Mouse (Mus musculus) hindbrain, embryonic 12.5 days (tissue): ENCODE measurements around the gene Fam71e1. TPM values are rescaled to one million over a fixed set of nuclear protein-coding genes. Genes with fewer than 3 reads are reported as not detected.

Experiments used
- ATAC-seq: fragments of 200-750 bp; cut with Nextera tagmentation; 2 replicates; pipeline ENCODE4 v1.8.0; 2017; ENCODE audit warnings: moderate TSS enrichment; ENCODE audit not compliant: low FRiP score
- H3K27ac ChIP-seq: fragments of 300-500 bp; sonication (generic); 2 replicates; pipeline ENCODE4 v1.5.1; 2016; ENCODE audit warnings: mild to moderate bottlenecking
- H3K27me3 ChIP-seq: fragments of 300-500 bp; sonication (generic); 2 replicates; pipeline ENCODE4 v1.6.1; 2016; ENCODE audit warnings: mild to moderate bottlenecking
- H3K36me3 ChIP-seq: fragments of 300-500 bp; sonication (generic); 2 replicates; pipeline ENCODE4 v1.6.1; 2016; ENCODE audit warnings: mild to moderate bottlenecking
- H3K4me1 ChIP-seq: fragments of 300-500 bp; sonication (generic); 2 replicates; pipeline ENCODE4 v1.6.1; 2016
- H3K4me2 ChIP-seq: fragments of 300-500 bp; sonication (generic); replicated peaks from 2 replicates; pipeline ENCODE4 v1.6.1; 2016; ENCODE audit warnings: mild to moderate bottlenecking
- H3K4me3 ChIP-seq: fragments of 300-500 bp; sonication (generic); 2 replicates; pipeline ENCODE4 v1.5.1; 2016; ENCODE audit warnings: mild to moderate bottlenecking
- H3K9ac ChIP-seq: fragments of 300-500 bp; sonication (generic); 2 replicates; pipeline ENCODE4 v1.6.1; 2016; ENCODE audit warnings: mild to moderate bottlenecking, moderate library complexity
- H3K9me3 ChIP-seq: fragments of 300-500 bp; sonication (generic); replicated peaks from 2 replicates; pipeline ENCODE4 v1.6.1; 2016; ENCODE audit warnings: mild to moderate bottlenecking
- WGBS: fragments of 180-500 bp; shearing (Covaris S2); methylation state at CpG from one replicate; pipeline ENCODE4 v1.1.7; 2016; 5-methylcytosine and 5-hydroxymethylcytosine counted together
- polyA plus RNA-seq: library from polyadenylated mRNA; unstranded; fragments of >200 nt; fragmentation: Nextera tagmentation; extraction: Ambion mirVana; gene quantifications from 2 replicates; pipeline ENCODE4 v1.2.1, GENCODE M21; 2016

Gene Fam71e1
- polyA plus RNA-seq, 1 experiment from 2014 or later: 26.0 TPM

DNA sequence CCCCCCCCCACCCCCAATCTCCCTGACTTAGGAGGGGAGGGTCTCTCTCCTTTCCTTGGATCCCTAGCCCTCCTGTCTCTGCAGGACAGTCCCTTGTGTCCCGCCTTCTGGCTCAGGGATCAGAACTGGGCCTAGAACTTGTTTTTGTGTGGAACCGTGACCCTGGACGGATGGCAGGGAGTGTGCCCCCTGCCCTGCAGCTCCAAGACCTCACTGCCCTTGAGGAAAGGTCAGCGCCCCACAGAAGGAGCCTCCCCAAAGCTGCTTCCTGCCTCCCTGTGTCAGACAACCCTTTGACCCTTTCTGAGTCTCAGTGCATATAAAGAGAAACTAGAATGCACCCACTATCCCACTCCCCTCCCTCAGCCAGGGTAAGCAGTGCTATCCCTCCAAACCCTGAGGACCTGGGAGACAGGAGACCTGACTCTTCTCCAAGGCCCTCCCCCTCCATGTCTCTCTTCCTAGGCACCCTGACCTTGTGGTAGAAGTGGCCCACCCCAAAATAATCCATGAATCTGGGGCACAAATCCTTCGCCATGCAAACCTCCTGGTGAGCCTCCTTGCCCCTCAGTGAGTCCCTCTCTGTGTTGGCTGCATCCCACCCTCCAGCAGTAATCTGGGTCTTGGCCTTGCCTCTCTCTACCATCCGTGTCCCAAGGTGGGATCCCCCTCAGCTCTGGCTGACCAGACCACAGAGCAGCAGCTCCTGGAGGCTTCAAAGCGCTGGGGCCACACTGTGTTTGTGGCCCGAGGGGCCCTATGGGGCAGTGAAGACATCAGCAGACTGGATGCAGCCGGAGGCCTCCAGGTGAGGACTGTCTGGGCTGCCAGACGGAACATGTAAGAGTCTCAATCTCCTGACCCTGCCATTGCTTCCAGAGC, 30.1 kb upstream of the Fam71e1 start:
- WGBS: 77% methylated on average over 9 of the region's 10 CpGs
- Histone ChIP-seq H3K4me3 (no peak overlapping the region), H3K4me2 (no peak overlapping the region), H3K9me3 (no peaks in the 10 kb centered on the region), H3K4me1 (peaks cover 52% of the 10 kb centered on the region), H3K9ac (no peak overlapping the region), H3K27ac (peak overlapping the region; percentile 64), H3K36me3 (peaks cover 27% of the 10 kb centered on the region), H3K27me3 (peaks cover 16% of the 10 kb centered on the region)
- ATAC-seq: no peak

DNA sequence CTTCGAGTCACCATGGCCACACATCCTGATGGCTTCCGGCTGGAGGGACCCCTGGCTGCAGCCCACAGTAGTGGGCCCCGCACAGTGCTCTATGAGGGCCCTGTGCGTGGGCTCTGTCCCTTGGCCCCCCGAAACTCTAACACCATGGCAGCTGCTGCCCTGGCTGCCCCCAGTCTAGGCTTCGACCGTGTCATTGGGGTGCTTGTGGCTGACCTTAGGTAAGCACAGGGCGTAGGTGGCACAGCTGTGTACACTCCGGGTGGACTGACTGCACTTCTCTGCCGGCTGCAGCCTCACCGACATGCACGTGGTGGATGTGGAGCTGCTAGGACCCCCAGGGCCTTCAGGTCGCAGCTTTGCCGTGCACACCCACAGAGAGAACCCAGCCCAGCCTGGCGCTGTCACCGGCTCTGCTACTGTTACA, 29.5 kb upstream of the Fam71e1 start:
- Histone ChIP-seq H3K27ac (peak overlapping the region; percentile 91), H3K9ac (no peak overlapping the region), H3K36me3 (peaks cover 20% of the 10 kb centered on the region), H3K9me3 (no peaks in the 10 kb centered on the region), H3K4me2 (peak overlapping the region; percentile 71; the same call in 1 of the 2 replicates), H3K4me3 (no peak overlapping the region), H3K4me1 (peaks cover 54% of the 10 kb centered on the region), H3K27me3 (peaks cover 10% of the 10 kb centered on the region)
- ATAC-seq: no peak
- WGBS: 87% methylated on average over 16 of the region's 16 CpGs

DNA sequence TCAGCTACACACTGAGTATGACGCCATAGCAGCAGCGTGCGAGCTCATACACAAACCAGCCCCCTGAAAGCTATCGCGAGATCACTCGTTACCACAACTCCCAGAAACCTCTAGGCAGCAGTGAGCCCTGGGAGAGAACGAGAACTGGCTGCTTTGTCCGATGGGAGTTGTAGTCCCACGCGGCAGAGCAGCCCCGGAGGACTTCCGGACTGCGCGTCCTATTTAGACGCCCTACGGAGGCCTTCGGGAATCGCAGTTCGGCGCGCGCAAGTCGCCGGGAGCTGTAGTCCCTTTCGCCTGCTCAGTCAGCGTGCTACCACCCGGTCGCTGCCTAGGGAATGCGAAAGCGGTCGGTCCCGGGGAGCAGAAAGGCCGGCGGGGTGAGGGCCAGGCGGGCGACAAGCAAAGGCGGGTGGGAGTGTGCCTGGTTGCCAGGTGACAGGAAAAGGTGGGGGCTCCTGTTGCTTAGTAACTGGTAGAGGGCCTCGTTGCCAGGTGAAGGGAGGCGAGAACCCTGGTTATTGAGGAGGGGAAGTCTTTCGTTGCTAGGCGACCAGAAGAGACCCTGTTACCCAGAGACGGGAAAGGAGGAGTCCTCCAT, 28.5 kb upstream of the Fam71e1 start, which contains the start of gene Josd2:
Gene Josd2 (plus strand): TSS at position 170 of the 601 bp plus-strand sequence.
- Histone ChIP-seq H3K4me1 (peaks cover 55% of the 10 kb centered on the region), H3K9me3 (no peaks in the 10 kb centered on the region), H3K4me3 (peak within 1 kb of the TSS; percentile 50), H3K4me2 (peak within 1 kb of the TSS; percentile 71), H3K36me3 (peaks cover 10% of the 10 kb centered on the region), H3K27me3 (no peaks in the 10 kb centered on the region), H3K9ac (peak within 1 kb of the TSS; percentile 65), H3K27ac (peak within 1 kb of the TSS; percentile 91)
- WGBS: under 1% methylated on average over 42 of the region's 42 CpGs
- peak; percentile 91 for ATAC-seq

DNA sequence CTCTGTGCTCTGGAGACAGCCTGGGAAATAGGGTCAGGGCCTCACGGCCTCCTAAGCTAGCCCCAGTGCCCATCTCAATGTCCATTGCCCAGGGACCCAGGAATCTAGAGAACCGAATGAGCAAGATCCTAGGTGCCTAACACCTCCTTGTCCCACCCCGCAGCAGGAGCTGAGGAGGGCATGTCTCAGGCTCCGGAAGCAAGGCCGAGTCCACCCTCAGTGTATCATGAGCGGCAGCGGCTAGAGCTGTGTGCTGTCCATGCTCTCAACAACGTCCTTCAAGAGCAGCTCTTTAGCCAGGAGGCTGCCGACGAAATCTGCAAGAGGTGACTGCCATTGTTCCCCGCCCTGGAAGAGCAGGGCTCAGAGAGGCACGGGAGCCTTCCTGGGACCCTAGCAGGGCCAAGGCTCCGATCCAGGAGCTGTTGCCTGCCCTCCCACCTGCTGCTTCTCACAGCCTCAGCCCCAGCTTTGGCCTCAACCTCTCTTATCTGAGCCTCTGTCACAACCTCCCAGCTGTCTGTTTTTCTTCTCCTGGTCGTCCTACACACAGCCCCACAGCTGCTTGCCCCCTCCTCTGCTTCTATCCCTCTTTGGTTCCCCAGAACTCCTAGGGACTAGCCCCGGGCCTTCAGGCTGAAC, 27.6 kb upstream of the Fam71e1 start:
- Histone ChIP-seq H3K9ac (peak overlapping the region; percentile 65), H3K4me1 (peaks cover 57% of the 10 kb centered on the region), H3K9me3 (no peaks in the 10 kb centered on the region), H3K36me3 (peaks cover 2% of the 10 kb centered on the region), H3K4me3 (peak overlapping the region; percentile 50), H3K27me3 (no peaks in the 10 kb centered on the region), H3K27ac (peak overlapping the region; percentile 91), H3K4me2 (peak overlapping the region; percentile 71)
- no peak for ATAC-seq
- WGBS: 52% methylated on average over 15 of the region's 15 CpGs

DNA sequence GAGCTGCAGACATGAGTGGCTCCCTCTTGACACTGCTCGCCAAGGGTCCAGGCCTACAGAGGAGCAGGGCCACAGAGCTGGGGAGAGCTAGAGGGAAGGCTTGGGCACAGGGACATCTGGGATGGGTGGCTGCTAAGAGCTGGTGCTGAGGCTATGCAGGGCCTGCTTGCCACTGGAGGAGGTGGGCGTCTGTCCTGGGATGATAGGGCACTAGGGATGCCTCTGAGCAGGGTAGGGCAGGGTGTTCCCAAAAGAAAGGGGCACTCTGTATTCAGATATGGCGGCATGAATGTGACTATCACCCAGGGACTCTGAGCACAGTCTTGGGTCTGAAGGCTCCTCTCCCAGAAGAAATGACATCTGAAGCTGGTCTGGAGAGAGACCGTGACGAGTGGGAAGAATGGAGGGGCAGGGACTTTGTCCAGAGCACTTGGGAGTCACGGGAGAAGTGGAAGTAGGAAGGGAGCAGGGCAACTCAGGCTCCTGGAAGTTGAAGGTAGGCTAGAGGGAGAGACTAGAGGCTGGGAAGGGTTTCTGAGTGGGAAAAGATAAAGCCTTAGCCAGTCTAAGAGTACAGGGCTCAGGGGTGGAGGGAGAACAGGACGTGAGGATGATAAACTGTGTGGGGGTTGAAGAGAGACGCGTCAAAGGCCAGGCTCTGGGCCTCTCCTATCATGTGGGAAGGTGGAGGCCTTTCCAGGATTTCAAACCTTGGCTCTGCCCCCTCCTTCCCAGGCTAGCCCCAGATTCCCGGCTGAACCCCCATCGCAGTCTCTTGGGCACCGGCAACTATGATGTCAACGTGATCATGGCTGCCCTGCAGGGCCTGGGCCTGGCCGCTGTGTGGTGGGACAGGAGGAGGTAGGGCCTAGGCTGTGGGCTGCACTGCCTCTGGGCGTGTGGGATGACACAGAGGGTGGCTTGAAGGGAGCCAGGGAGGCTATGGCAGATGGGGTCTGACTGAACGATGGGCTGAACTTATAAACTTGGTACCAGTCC, 26.4 kb upstream of the Fam71e1 start:
- H3K9ac ChIP-seq: no peak overlapping the region; the same call in 1 of the 2 replicates
- peak overlapping the region; percentile 91; the same call in 1 of the 2 replicates for H3K27ac ChIP-seq
- no peaks in the 10 kb centered on the region for H3K9me3 ChIP-seq
- no peaks in the 10 kb centered on the region for H3K36me3 ChIP-seq
- H3K4me3 ChIP-seq: no peak overlapping the region
- WGBS: 90% methylated on average over 16 of the region's 16 CpGs
- no peak for ATAC-seq
- H3K4me1 ChIP-seq: peaks cover 57% of the 10 kb centered on the region
- peak overlapping the region; percentile 71; the same call in 1 of the 2 replicates for H3K4me2 ChIP-seq
- no peaks in the 10 kb centered on the region for H3K27me3 ChIP-seq

DNA sequence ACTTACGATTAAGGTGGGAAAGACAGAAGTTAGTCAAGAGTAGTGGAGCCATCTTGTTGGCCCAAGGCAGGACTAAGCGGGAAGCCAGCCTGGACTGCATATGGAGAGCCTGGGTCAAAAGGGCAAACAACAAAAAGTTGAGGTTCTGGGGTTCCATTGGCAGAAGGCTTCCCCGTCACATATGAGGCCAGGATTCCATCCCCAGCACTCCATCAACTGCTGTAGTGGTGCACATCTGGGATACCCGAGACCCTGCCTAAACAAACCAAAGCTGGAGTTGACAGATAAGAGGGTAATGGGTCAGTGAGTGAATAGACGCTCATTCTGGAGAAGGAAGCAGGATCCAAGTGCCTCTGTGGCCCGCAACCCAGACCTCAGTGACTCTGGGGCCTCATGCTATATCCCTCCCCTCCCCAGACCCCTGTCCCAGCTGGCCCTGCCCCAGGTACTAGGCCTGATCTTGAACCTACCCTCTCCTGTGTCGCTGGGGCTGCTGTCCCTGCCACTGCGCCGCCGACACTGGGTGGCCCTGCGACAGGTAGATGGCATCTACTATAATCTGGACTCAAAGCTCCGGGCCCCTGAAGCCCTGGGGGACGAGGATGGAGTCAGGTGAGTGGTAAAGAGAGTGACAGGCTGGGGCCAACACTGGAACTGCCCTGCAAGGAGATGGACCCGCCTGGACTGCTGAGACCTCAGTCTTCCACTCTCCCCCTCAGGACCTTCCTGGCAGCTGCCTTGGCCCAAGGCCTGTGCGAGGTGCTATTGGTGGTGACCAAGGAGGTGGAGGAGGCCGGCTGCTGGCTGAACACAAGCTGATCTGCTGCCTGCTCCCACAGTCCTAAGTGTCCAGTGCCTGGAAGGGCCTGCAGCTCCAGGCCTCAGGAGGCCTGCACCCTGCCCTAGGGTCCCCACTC, 25.4 kb upstream of the Fam71e1 start:
- 86% methylated on average over 16 of the region's 16 CpGs for WGBS
- H3K4me1 ChIP-seq: peaks cover 57% of the 10 kb centered on the region
- no peak overlapping the region for H3K4me2 ChIP-seq
- no peak overlapping the region for H3K4me3 ChIP-seq
- no peak overlapping the region for H3K9ac ChIP-seq
- no peak for ATAC-seq
- no peak overlapping the region for H3K27ac ChIP-seq
- H3K36me3 ChIP-seq: no peaks in the 10 kb centered on the region
- H3K27me3 ChIP-seq: peaks cover 9% of the 10 kb centered on the region
- no peaks in the 10 kb centered on the region for H3K9me3 ChIP-seq

DNA sequence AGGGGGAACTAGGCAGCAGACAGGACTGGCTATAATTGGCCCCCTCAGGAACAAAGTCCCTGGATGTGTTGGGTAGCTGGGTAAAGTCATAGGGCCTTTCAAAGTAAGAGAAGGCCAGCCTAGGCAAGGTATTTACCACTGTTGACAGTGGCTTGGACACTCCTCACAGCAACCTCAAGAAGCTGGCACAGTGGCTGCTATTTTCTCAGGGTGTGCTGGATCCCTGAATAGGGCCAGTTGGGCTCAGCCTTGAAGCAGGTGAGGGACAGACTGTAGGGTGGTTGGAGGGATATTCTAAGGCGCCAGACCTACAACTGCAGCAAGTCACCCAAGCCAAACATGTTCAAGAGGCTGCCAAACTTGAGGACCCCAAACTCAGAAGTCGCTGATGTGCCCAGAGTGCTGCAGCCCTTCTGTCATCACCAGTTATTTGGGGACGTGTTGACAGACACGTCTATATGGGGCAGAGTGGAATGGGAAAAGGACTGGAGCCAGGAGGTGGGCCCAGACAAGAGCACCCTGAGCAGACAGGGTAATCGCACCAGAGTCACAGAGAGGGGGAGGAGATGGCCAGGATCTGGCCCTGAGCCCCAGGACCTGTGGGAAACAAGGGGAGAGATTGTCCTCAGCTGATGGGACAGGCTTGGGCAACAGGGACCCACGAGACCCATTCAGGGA, 24.4 kb upstream of the Fam71e1 start:
- Histone ChIP-seq H3K27ac (no peak overlapping the region), H3K9me3 (no peaks in the 10 kb centered on the region), H3K4me2 (no peak overlapping the region), H3K4me1 (peaks cover 54% of the 10 kb centered on the region), H3K36me3 (no peaks in the 10 kb centered on the region), H3K9ac (no peak overlapping the region), H3K4me3 (no peak overlapping the region), H3K27me3 (peaks cover 19% of the 10 kb centered on the region)
- no peak for ATAC-seq
- WGBS: 57% methylated on average over 6 of the region's 6 CpGs

DNA sequence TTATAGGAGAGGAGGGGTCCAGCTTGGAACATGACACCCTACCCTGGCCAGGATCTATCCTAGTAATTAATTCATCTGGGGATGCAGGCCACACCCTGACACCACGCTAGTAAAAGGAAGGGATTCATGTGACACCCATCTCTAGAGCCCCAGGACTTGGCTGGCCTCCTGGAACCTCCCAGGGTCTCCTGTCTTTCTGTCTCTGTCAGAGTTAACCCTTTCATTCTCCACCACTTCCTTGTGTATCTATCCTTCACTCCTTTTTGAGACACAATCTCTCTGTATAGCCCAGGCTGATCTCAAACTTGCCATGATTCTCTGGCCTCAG, 23.9 kb upstream of the Fam71e1 start:
- Histone ChIP-seq H3K4me3 (no peak overlapping the region), H3K9me3 (no peaks in the 10 kb centered on the region), H3K36me3 (no peaks in the 10 kb centered on the region), H3K9ac (no peak overlapping the region), H3K4me1 (peaks cover 54% of the 10 kb centered on the region), H3K27ac (peak overlapping the region; percentile 66; the same call in 1 of the 2 replicates), H3K4me2 (no peak overlapping the region), H3K27me3 (peaks cover 24% of the 10 kb centered on the region)
- ATAC-seq: no peak
- 25% methylated on average over 1 of the region's 1 CpGs for WGBS

DNA sequence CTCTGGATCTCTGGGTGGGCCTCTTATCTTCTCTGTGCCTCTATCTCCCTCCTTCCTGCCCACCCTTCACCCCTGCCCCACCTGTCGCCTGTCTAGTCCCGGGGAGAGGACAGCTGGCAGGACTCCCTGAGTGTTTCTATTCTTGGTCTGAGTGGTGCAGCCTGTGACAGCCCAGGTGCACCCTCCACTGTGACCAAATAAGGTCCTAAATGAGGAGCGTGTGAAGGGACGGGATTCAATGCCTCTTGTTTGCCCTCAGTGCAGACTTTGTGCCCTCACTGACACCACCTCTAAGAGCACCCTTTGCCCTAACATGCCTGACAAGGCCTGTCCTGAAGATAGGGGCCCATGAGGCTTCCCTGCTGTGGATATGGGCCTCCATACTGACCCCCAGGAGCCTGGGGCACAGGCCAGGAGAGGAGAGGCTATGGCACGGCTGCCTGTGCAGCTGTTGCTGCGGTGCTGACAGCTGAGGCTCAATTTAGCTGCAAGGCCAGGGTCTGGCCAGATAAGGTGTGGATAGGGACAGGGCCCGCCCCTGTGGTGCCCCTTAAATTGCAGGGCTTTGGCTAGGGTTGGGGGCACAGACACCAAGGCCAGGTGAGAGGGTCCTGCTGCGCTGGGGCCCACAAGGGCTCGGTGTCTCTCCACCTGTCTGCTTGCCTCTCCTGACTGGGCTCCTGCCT, 23.3 kb upstream of the Fam71e1 start:
- Histone ChIP-seq H3K9me3 (no peaks in the 10 kb centered on the region), H3K4me1 (peaks cover 54% of the 10 kb centered on the region), H3K36me3 (no peaks in the 10 kb centered on the region), H3K4me2 (no peak overlapping the region), H3K27ac (peak overlapping the region; percentile 66), H3K4me3 (no peak overlapping the region), H3K9ac (no peak overlapping the region), H3K27me3 (peaks cover 30% of the 10 kb centered on the region)
- ATAC-seq: no peak
- 63% methylated on average over 9 of the region's 9 CpGs for WGBS

DNA sequence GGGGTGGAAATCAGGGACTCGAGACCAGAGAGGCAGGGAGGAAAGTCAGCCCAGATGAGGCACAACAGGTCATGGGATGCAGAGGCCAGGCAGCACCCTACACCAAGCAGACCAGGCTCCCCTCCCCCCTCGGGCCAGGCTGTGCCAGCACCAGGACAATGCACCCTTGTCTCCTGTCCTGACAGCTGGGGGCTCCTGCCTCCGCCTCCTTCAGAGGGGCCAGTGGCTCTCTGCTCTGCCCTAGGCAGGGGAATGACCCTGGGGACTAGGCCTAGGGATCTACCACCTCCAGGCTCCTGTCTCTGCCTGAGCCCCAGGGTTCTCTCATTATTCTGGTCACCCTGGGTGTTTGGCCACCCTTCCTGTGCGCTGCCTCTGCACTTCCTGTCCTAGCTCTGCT, 22.0 kb upstream of the Fam71e1 start:
- ATAC-seq: peak; percentile 81
- no peak overlapping the region for H3K4me3 ChIP-seq
- H3K9ac ChIP-seq: peak overlapping the region; percentile 54
- H3K27me3 ChIP-seq: peaks cover 42% of the 10 kb centered on the region
- no peak overlapping the region for H3K4me2 ChIP-seq
- no peaks in the 10 kb centered on the region for H3K9me3 ChIP-seq
- peak overlapping the region; percentile 66 for H3K27ac ChIP-seq
- H3K4me1 ChIP-seq: peaks cover 42% of the 10 kb centered on the region
- 19% methylated on average over 4 of the region's 4 CpGs for WGBS
- H3K36me3 ChIP-seq: no peaks in the 10 kb centered on the region
